7 mouse cellular contexts compared by ENCODE assay signal in the genomic region with DNA sequence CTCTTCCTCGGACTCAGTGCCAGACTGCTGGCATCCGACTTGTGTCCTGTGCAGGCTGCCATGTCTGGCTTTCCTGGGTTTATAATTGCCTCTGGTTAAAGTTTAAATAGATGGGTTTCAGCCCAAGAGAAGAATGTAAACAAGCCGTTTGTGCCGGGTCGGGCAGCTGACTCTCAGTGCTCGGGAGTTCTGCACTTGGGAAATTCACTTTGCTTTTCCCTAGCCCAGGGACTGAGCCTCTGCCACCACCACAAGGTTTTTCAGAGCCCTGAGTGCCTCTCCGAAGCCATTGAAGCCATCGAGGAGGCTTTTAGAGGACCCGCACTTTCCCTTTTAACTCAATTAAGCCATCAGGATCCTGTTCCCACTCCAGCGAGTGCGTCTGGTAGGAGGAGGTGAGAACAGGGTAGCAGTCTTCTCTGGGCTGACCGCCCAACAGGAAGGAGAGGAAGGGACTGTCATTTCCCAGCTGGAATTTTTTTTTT.
DNase-seq lines count a peak whose midpoint lies in the region; ATAC-seq and TF ChIP-seq lines count a peak whose summit lies in the region.

No protein-coding gene starts in this region.

- no peak for ATAC-seq in limb, embryonic 13.5 days (ENCODE audit: low FRiP score, low read depth)

- no peaks in the 10 kb centered on the region for H3K9me3 ChIP-seq in limb, embryonic 13.5 days

- DNase-seq in adrenal gland, adult 8-10 months, result peak; percentile 36
- peak; percentile 18 for DNase-seq in embryo, embryonic 9.5 days (ENCODE audit: extremely low spot score)
- DNase-seq in heart, postnatal 4 days, result peak; percentile 28
- DNase-seq in right cerebral cortex, postnatal 4 days, result no peak
- no peak for DNase-seq in retina, postnatal 1 day

- H3K27me3 ChIP-seq in limb, embryonic 13.5 days, result peaks cover 13% of the 10 kb centered on the region; the same call in 1 of the 2 replicates
- H3K27me3 ChIP-seq in myocyte (ENCODE audit: control insufficient read depth, insufficient read depth, insufficient read length), result no peaks in the 10 kb centered on the region

- H3K4me2 ChIP-seq in limb, embryonic 13.5 days (replicated peaks), result peak overlapping the region; percentile 43
- H3K4me2 ChIP-seq in myocyte (ENCODE audit: low read depth), result peak overlapping the region; percentile 45

- no peak overlapping the region for H3K27ac ChIP-seq in limb, embryonic 13.5 days

- WGBS in limb, embryonic 13.5 days, result 6% methylated on average over 12 of the region's 12 CpGs

- H3ac ChIP-seq in myocyte (ENCODE audit: control insufficient read depth, insufficient read length), result no peak overlapping the region

- H3K4me1 ChIP-seq in limb, embryonic 13.5 days, result peaks cover 13% of the 10 kb centered on the region

- H3K4me3 ChIP-seq in limb, embryonic 13.5 days, result peak overlapping the region; percentile 10; the same call in 1 of the 2 replicates
- no peak overlapping the region for H3K4me3 ChIP-seq in myocyte

- H3K9ac ChIP-seq in limb, embryonic 13.5 days, result no peak overlapping the region

- H3K36me3 ChIP-seq in limb, embryonic 13.5 days, result no peaks in the 10 kb centered on the region
- H3K36me3 ChIP-seq in myocyte (ENCODE audit: control insufficient read depth, insufficient read depth), result no peaks in the 10 kb centered on the region

- no peaks in the 10 kb centered on the region for H3K79me2 ChIP-seq in myocyte (ENCODE audit: control insufficient read depth, insufficient read depth)

- TF ChIP-seq POLR2A in myocyte (IDR thresholded peaks at IDR 0.05; ENCODE audit: insufficient read length, low read depth), result no peak

TF ChIP-seq in myocyte, 11 proteins besides CTCF, POLR2A, EP300 and RAD21:
- TF ChIP-seq MYOG (IDR thresholded peaks at IDR 0.05; ENCODE audit: control insufficient read depth in 1 of 3, insufficient read depth in 1 of 3, insufficient read length in 2 of 3, low read depth in 2 of 3) (no peak), REST (IDR thresholded peaks at IDR 0.05; ENCODE audit: insufficient read depth, insufficient read length) (no peak), MYOD1 (IDR thresholded peaks at IDR 0.05; ENCODE audit: control insufficient read depth in 1 of 3, insufficient read length in 2 of 3, low read depth in 2 of 3) (no peak), TCF3 (IDR thresholded peaks at IDR 0.05; ENCODE audit: insufficient read length, low read depth) (no peak), E2F4 (IDR thresholded peaks at IDR 0.05; ENCODE audit: insufficient read depth) (no peak), USF1 (IDR thresholded peaks at IDR 0.05; ENCODE audit: low read depth) (no peak), MAX (IDR thresholded peaks at IDR 0.05; ENCODE audit: low read depth) (no peak), POLR2AphosphoS2 (IDR thresholded peaks at IDR 0.05; ENCODE audit: insufficient read length, low read depth) (no peak), SRF (IDR thresholded peaks at IDR 0.05; ENCODE audit: control insufficient read depth, insufficient read length, low read depth) (no peak), TCF12 (IDR thresholded peaks at IDR 0.05; ENCODE audit: insufficient read depth, poor library complexity, severe bottlenecking) (no peak), CEBPB (IDR thresholded peaks at IDR 0.05; ENCODE audit: insufficient read depth, poor library complexity, severe bottlenecking) (no peak)

Comparison
In these comparisons a context has a peak if more than half of its experiments do, and no peak if none do; other contexts are left out.
1. DNase-seq: peak in adrenal gland, adult 8-10 months (single experiment), embryo, embryonic 9.5 days (single experiment) and heart, postnatal 4 days (single experiment); none in right cerebral cortex, postnatal 4 days (single experiment) and retina, postnatal 1 day (single experiment).